Mouse (Mus musculus) stomach, postnatal 0 days (tissue): ENCODE results near the gene Polr2m.

ENCODE experiments used
- CTCF ChIP-seq: IDR thresholded peaks from 2 replicates; pipeline ENCODE4 v1.5.1; 2016; ENCODE audit warnings: antibody characterized with exemption, low read depth, mild to moderate bottlenecking, moderate library complexity
- EP300 ChIP-seq: optimal IDR thresholded peaks from 2 replicates; pipeline ENCODE3; 2016; ENCODE audit warnings: antibody characterized with exemption

GRCm38 (mm10) chr9:71467434-71467833, 18.3 kb downstream of the Polr2m start:
- TF ChIP-seq CTCF = no peak
- no peak for TF ChIP-seq EP300
